Mouse (Mus musculus): Measurements from ENCODE around the gene Wdr20. TPM values are rescaled to one million over a fixed set of nuclear protein-coding genes. Genes with fewer than 3 reads are reported as not detected.

The Wdr20 gene
- total and polyA plus RNA-seq, 2 experiments from 2014 or later: 16.2 to 38.7 TPM

DNA sequence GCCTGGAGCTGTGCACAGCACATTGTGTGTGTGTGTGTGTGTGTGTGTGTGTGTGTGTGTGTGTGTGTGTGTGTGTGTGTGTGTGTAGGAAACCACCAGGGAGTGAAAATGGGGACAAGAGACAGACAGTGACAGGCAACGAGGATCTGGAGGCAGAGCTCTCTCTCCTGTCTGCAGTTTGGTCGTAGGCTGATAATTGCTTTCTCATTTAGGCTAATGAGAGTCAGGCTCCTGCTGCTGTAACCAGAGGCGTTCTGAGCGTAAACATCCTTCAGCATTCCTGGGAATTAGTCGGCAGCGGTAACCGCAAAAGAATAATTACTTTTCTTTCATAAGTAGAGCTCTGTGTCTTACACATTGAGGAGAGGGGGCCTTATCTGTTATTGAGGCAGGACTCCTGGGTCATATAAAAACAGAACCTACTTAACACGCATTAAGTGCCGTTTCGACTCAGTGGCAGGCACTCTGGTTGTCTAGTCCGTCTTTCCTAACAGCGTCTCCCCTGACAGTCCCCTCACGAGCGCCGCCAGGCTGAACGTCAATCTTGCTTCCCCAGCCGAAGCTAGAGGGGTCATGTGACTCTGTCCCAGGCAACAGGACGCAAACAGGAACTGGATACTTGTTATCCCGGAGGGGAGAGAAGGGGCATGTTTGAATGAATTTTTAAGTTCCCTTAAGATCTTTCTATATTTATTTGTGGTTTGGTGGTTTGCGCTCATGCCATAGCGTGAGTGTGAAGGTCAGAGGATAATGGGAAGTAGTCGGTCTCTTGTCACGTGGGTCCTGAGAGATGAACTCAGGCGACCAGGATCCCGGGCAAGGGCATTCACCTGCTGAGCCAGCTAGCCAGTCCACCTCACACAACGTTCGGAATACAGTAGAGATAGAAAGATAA, 31.2 kb upstream of the Wdr20 start:
- H3K4me2 ChIP-seq (ENCODE audit: low read depth, low read length, poor library complexity, severe bottlenecking): peak overlapping the region; percentile 63
- 0 out of 2 replicates have a peak overlapping the region, but pooled peaks have one; percentile 5 for H3K9ac ChIP-seq (replicated peaks; ENCODE audit: low read length, poor library complexity, severe bottlenecking)
- no peaks in the 10 kb centered on the region for H3K27me3 ChIP-seq (ENCODE audit: insufficient read depth, low read length)
- peak overlapping the region; percentile 26; the same call in 1 of the 2 replicates for H3K27ac ChIP-seq (ENCODE audit: low read depth, low read length)
- H3K36me3 ChIP-seq (ENCODE audit: insufficient read depth, low read length): no peaks in the 10 kb centered on the region
- ATAC-seq (ENCODE audit: low FRiP score) (peak; percentile 47; the same call in 1 of the 2 replicates), DNase-seq (ENCODE audit: low spot score) (peak; percentile 69)
- H3K4me3 ChIP-seq (ENCODE audit: low read depth, low read length): peak overlapping the region; percentile 32
- WGBS: 1% methylated on average over 27 of the region's 27 CpGs
- H3K4me1 ChIP-seq (ENCODE audit: insufficient read depth, low read length): no peaks in the 10 kb centered on the region
- H3K9me3 ChIP-seq (ENCODE audit: low read length): no peaks in the 10 kb centered on the region
- TF ChIP-seq CTCF (IDR thresholded peaks at IDR 0.05): no peak

DNA sequence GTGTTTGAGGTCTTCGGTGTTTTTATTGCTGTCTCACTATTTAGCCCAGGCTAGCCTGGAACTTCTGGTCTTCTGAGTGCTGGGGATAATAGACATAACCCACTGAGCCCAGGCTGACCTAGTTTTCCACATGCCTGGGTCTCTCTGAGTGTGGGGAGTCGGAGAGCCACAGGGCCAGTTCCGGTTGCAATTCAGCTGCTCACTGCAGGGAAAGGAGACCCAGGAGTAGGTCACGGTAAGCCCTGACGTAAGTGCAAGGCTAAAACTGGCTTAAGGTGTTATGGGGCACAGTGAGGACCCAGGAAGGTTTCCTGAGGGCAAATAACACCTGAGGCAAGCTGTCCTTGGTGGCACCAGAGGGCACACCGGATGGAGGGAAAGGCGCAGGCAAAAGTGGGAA, 30.3 kb upstream of the Wdr20 start:
- Histone ChIP-seq H3K36me3 (ENCODE audit: insufficient read depth, low read length) (no peaks in the 10 kb centered on the region), H3K4me2 (ENCODE audit: low read depth, low read length, poor library complexity, severe bottlenecking) (no peak overlapping the region), H3K27ac (ENCODE audit: low read depth, low read length) (no peak overlapping the region), H3K4me3 (ENCODE audit: low read depth, low read length) (no peak overlapping the region), H3K4me1 (ENCODE audit: insufficient read depth, low read length) (no peaks in the 10 kb centered on the region), H3K9ac (replicated peaks; ENCODE audit: low read length, poor library complexity, severe bottlenecking) (no peak overlapping the region), H3K9me3 (ENCODE audit: low read length) (no peaks in the 10 kb centered on the region), H3K27me3 (ENCODE audit: insufficient read depth, low read length) (no peaks in the 10 kb centered on the region)
- WGBS: 82% methylated on average over 7 of the region's 7 CpGs
- TF ChIP-seq CTCF (IDR thresholded peaks at IDR 0.05): no peak
- ATAC-seq (ENCODE audit: low FRiP score): no peak
- no peak for DNase-seq (ENCODE audit: low spot score)

DNA sequence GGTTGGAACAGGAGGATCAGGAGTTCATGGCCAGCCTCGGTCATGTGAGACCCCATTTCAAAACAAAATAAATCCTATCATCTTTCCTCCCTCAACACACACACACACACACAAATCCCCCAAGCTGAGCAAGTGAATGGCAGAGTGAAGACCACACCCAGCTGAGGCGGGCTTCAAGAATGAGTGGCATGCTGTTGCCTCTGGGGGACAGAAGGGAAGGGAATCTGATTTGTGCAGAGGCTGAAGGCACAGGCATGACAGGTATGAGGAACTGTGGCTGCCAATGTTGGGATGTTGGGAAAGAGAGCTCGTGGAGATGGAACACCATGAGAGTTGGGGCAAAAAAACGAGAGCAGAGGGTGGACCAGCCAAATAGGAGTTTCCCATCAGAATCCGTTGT, 26.5 kb upstream of the Wdr20 start:
- DNase-seq (ENCODE audit: low spot score) (no peak), ATAC-seq (ENCODE audit: low FRiP score) (no peak)
- TF ChIP-seq CTCF (IDR thresholded peaks at IDR 0.05): no peak
- no peak overlapping the region for H3K4me2 ChIP-seq (ENCODE audit: low read depth, low read length, poor library complexity, severe bottlenecking)
- no peak overlapping the region for H3K9ac ChIP-seq (replicated peaks; ENCODE audit: low read length, poor library complexity, severe bottlenecking)
- H3K9me3 ChIP-seq (ENCODE audit: low read length): no peaks in the 10 kb centered on the region
- H3K27ac ChIP-seq (ENCODE audit: low read depth, low read length): no peak overlapping the region
- WGBS: 76% methylated on average over 5 of the region's 5 CpGs
- no peaks in the 10 kb centered on the region for H3K36me3 ChIP-seq (ENCODE audit: insufficient read depth, low read length)
- H3K4me1 ChIP-seq (ENCODE audit: insufficient read depth, low read length): no peaks in the 10 kb centered on the region
- no peaks in the 10 kb centered on the region for H3K27me3 ChIP-seq (ENCODE audit: insufficient read depth, low read length)
- H3K4me3 ChIP-seq (ENCODE audit: low read depth, low read length): no peak overlapping the region

DNA sequence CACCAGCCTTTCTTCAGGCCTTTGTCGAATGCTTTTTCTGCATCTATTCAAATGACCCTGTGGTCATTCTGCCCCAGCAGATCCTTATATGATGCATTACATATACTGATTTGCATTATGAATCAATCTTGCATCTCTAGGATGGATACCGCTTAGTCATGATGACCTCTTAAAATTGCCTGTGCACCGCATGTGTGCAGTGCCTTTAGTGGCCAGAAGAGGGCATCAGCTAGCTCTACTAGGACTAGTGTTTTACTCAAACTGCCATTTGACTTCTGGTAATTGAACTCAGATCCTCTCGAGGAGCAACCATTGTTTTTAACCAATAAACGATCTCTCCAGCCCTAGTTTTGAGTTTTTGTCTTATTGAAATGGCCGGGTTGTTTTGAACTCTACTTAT, 24.0 kb upstream of the Wdr20 start:
- ATAC-seq (ENCODE audit: low FRiP score) (no peak), DNase-seq (ENCODE audit: low spot score) (no peak)
- H3K9ac ChIP-seq (replicated peaks; ENCODE audit: low read length, poor library complexity, severe bottlenecking): no peak overlapping the region
- no peaks in the 10 kb centered on the region for H3K27me3 ChIP-seq (ENCODE audit: insufficient read depth, low read length)
- WGBS: 94% methylated on average over 6 of the region's 6 CpGs
- H3K4me3 ChIP-seq (ENCODE audit: low read depth, low read length): no peak overlapping the region
- H3K27ac ChIP-seq (ENCODE audit: low read depth, low read length): no peak overlapping the region
- TF ChIP-seq CTCF (IDR thresholded peaks at IDR 0.05): peak; percentile 43
- H3K4me1 ChIP-seq (ENCODE audit: insufficient read depth, low read length): no peaks in the 10 kb centered on the region
- H3K9me3 ChIP-seq (ENCODE audit: low read length): no peaks in the 10 kb centered on the region
- no peaks in the 10 kb centered on the region for H3K36me3 ChIP-seq (ENCODE audit: insufficient read depth, low read length)
- no peak overlapping the region for H3K4me2 ChIP-seq (ENCODE audit: low read depth, low read length, poor library complexity, severe bottlenecking)

DNA sequence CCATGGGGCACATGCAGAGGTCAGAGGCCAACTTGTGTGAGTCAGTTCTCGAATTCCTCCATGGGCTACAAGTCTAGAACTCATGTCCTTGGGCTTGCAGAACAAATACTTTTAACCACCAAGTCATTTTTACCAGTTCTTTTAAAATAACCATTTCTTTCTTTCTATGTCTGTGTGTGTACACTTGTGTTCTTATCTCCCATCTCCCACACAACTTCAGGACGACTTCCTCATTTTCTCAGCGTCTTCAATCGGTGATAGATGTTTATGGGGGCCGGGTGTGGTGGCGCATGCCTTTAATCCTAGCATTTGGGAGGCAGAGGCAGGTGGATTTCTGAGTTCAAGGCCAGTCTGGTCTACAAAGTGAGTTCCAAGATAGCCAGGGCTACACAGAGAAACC, 23.5 kb upstream of the Wdr20 start:
- DNase-seq (ENCODE audit: low spot score): no peak
- WGBS: 94% methylated on average over 6 of the region's 6 CpGs
- no peaks in the 10 kb centered on the region for H3K4me1 ChIP-seq (ENCODE audit: insufficient read depth, low read length)

DNA sequence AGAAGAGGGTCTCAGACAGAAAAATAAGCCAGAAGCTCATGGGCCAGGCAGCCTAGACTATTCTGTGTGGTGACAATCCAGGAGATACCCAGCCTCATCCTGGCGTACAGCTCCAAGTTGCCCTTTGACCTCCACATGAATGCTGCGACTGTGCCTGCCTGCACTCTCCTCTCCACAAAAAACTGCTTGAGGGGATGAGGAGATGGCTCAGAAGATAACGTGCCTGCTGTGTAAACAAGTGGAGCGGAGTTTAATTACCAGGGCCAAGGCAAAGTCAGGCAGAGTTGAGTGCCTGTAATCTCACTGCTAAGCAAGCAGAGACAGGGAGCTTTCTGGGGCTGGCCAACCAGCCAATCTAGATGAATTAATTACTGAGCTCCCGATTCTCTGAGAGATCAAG, 21.7 kb upstream of the Wdr20 start:
- Histone ChIP-seq H3K9me3 (ENCODE audit: low read length) (no peaks in the 10 kb centered on the region), H3K4me2 (ENCODE audit: low read depth, low read length, poor library complexity, severe bottlenecking) (no peak overlapping the region), H3K4me3 (ENCODE audit: low read depth, low read length) (no peak overlapping the region), H3K9ac (replicated peaks; ENCODE audit: low read length, poor library complexity, severe bottlenecking) (no peak overlapping the region), H3K27me3 (ENCODE audit: insufficient read depth, low read length) (no peaks in the 10 kb centered on the region), H3K4me1 (ENCODE audit: insufficient read depth, low read length) (no peaks in the 10 kb centered on the region), H3K27ac (ENCODE audit: low read depth, low read length) (no peak overlapping the region), H3K36me3 (ENCODE audit: insufficient read depth, low read length) (no peaks in the 10 kb centered on the region)
- WGBS: 37% methylated on average over 5 of the region's 5 CpGs
- ATAC-seq (ENCODE audit: low FRiP score): no peak
- TF ChIP-seq CTCF (IDR thresholded peaks at IDR 0.05): no peak
- no peak for DNase-seq (ENCODE audit: low spot score)

More for the DNA sequence above, 23.5 kb upstream of the Wdr20 start:
- no peak for TF ChIP-seq CTCF (IDR thresholded peaks at IDR 0.05)
- Histone ChIP-seq H3K27me3 (ENCODE audit: insufficient read depth, low read length) (no peaks in the 10 kb centered on the region), H3K9me3 (ENCODE audit: low read length) (no peaks in the 10 kb centered on the region), H3K27ac (ENCODE audit: low read depth, low read length) (no peak overlapping the region), H3K4me3 (ENCODE audit: low read depth, low read length) (no peak overlapping the region), H3K9ac (replicated peaks; ENCODE audit: low read length, poor library complexity, severe bottlenecking) (no peak overlapping the region), H3K4me2 (ENCODE audit: low read depth, low read length, poor library complexity, severe bottlenecking) (no peak overlapping the region), H3K36me3 (ENCODE audit: insufficient read depth, low read length) (no peaks in the 10 kb centered on the region)
- no peak for ATAC-seq (ENCODE audit: low FRiP score)
